Mouse (Mus musculus) MEL (cell line): ENCODE data around the gene Gm10181. TPM values are rescaled to one million over a fixed set of nuclear protein-coding genes. Genes with fewer than 3 reads are reported as not detected.

ENCODE experiments used
- DNase-seq: peaks from one replicate; pipeline ENCODE4 v3.0.0; 2011; ENCODE audit warnings: low read depth, low spot score
- H3K27ac ChIP-seq: 2 replicates; pipeline ENCODE4 v1.5.1; 2012; ENCODE audit warnings: low read depth, mild to moderate bottlenecking, control low read depth, low read length, moderate library complexity; ENCODE audit not compliant: control insufficient read depth
- H3K27me3 ChIP-seq, 2 experiments: fragments of 150-350 bp in 1 of 2; sonication (generic) in 1 of 2; 2 replicates each; pipeline ENCODE4 v1.6.1; 2012; ENCODE audit warnings: low read length in 2 of 2, mild to moderate bottlenecking in 2 of 2, improper control_type of control experiment in 1 of 2, moderate library complexity in 1 of 2; ENCODE audit not compliant: insufficient read depth in 2 of 2, control insufficient read depth in 1 of 2
- H3K36me3 ChIP-seq, 2 experiments: 2 replicates each; pipeline ENCODE4 v1.6.1; 2012 to 2014; ENCODE audit warnings: low read length in 2 of 2, improper control_type of control experiment in 1 of 2, inconsistent platforms in 1 of 2, mild to moderate bottlenecking in 1 of 2; ENCODE audit not compliant: insufficient read depth in 2 of 2, control insufficient read depth in 1 of 2
- H3K4me1 ChIP-seq, 2 experiments: fragments of 150-350 bp in 1 of 2; sonication (generic) in 1 of 2; 2 replicates each; pipeline ENCODE4 v1.6.1; 2012; ENCODE audit warnings: low read length in 2 of 2, improper control_type of control experiment in 1 of 2, mild to moderate bottlenecking in 1 of 2; ENCODE audit not compliant: insufficient read depth in 2 of 2, control insufficient read depth in 1 of 2
- H3K4me3 ChIP-seq, 2 experiments: fragments of 150-350 bp in 1 of 2; sonication (generic) in 1 of 2; 2 replicates each; pipeline ENCODE4 v1.5.1; 2012; ENCODE audit warnings: low read depth in 2 of 2, low read length in 2 of 2, mild to moderate bottlenecking in 2 of 2, moderate library complexity in 2 of 2, control low read depth in 1 of 2, improper control_type of control experiment in 1 of 2; ENCODE audit not compliant: control insufficient read depth in 1 of 2, insufficient read depth in 1 of 2
- H3K79me2 ChIP-seq: 2 replicates; pipeline ENCODE4 v1.6.1; 2012; ENCODE audit warnings: mild to moderate bottlenecking, low read length, moderate library complexity; ENCODE audit not compliant: control insufficient read depth, poor library complexity, insufficient read depth
- H3K9ac ChIP-seq: 2 replicates; pipeline ENCODE4 v1.6.1; 2012; ENCODE audit warnings: low read depth, mild to moderate bottlenecking, control low read depth, low read length, moderate library complexity; ENCODE audit not compliant: control insufficient read depth, poor library complexity, severe bottlenecking
- H3K9me3 ChIP-seq: fragments of 150-350 bp; sonication (generic); replicated peaks from 2 replicates; pipeline ENCODE4 v1.6.1; 2012; ENCODE audit warnings: mild to moderate bottlenecking, low read length, improper control_type of control experiment, moderate library complexity; ENCODE audit not compliant: insufficient read depth
- BHLHE40 ChIP-seq: IDR thresholded peaks from 2 replicates; pipeline ENCODE4 v1.6.1; 2012; ENCODE audit warnings: low read depth, mild to moderate bottlenecking, inconsistent platforms, low read length, improper control_type of control experiment, borderline replicate concordance
- CHD2 ChIP-seq: IDR thresholded peaks from 2 replicates; pipeline ENCODE4 v1.6.1; 2011; ENCODE audit warnings: low read length, improper control_type of control experiment
- EP300 ChIP-seq, 2 experiments: IDR thresholded peaks; 2 replicates each; pipeline ENCODE4 v1.6.1; 2011; ENCODE audit warnings: improper control_type of control experiment in 2 of 2, low read length in 2 of 2, low read depth in 1 of 2, mild to moderate bottlenecking in 1 of 2
- ETS1 ChIP-seq: IDR thresholded peaks from 2 replicates; pipeline ENCODE4 v1.6.1; 2012; ENCODE audit warnings: low read depth, mild to moderate bottlenecking, inconsistent platforms, low read length, improper control_type of control experiment, moderate library complexity
- GABPA ChIP-seq: IDR thresholded peaks from 2 replicates; pipeline ENCODE4 v1.6.1; 2012; ENCODE audit warnings: low read depth, mild to moderate bottlenecking, inconsistent platforms, low read length, improper control_type of control experiment, moderate library complexity
- GATA1 ChIP-seq: IDR thresholded peaks from 2 replicates; pipeline ENCODE4 v1.6.1; 2011; ENCODE audit warnings: low read depth, low read length, improper control_type of control experiment
- HCFC1 ChIP-seq: IDR thresholded peaks from 2 replicates; pipeline ENCODE4 v1.6.1; 2012; ENCODE audit warnings: low read depth, mild to moderate bottlenecking, inconsistent platforms, low read length, improper control_type of control experiment, moderate library complexity
- MAZ ChIP-seq: IDR thresholded peaks from 2 replicates; pipeline ENCODE4 v1.6.1; 2012; ENCODE audit warnings: low read depth, mild to moderate bottlenecking, inconsistent platforms, low read length, improper control_type of control experiment
- MEF2A ChIP-seq: IDR thresholded peaks from 2 replicates; pipeline ENCODE4 v1.6.1; 2014; ENCODE audit warnings: low read depth, mild to moderate bottlenecking, inconsistent platforms, low read length, improper control_type of control experiment; ENCODE audit not compliant: poor library complexity, insufficient replicate concordance, severe bottlenecking; ENCODE audit errors: extremely low read depth
- POLR2A ChIP-seq, 2 experiments: IDR thresholded peaks; 2 replicates each; pipeline ENCODE4 v1.6.1; 2011 to 2012; ENCODE audit warnings: low read length in 2 of 2, mild to moderate bottlenecking in 2 of 2, control low read depth in 1 of 2, improper control_type of control experiment in 1 of 2, low read depth in 1 of 2, moderate library complexity in 1 of 2; ENCODE audit not compliant: control insufficient read depth in 1 of 2, insufficient read depth in 1 of 2, poor library complexity in 1 of 2
- POLR2AphosphoS2 ChIP-seq: IDR thresholded peaks from 2 replicates; pipeline ENCODE4 v1.6.1; 2011; ENCODE audit warnings: low read length, improper control_type of control experiment
- RCOR1 ChIP-seq: IDR thresholded peaks from 2 replicates; pipeline ENCODE4 v1.6.1; 2012; ENCODE audit warnings: low read depth, mild to moderate bottlenecking, inconsistent platforms, low read length, improper control_type of control experiment
- TBP ChIP-seq: IDR thresholded peaks from 2 replicates; pipeline ENCODE4 v1.8.0; 2011; ENCODE audit warnings: low read depth, low read length, improper control_type of control experiment
- TCF12 ChIP-seq: IDR thresholded peaks from 2 replicates; pipeline ENCODE4 v1.6.1; 2014; ENCODE audit warnings: low read depth, mild to moderate bottlenecking, inconsistent platforms, low read length, improper control_type of control experiment, moderate library complexity
- USF2 ChIP-seq, 2 experiments: IDR thresholded peaks; 2 replicates each; pipeline ENCODE4 v1.6.1; 2011 to 2012; ENCODE audit warnings: improper control_type of control experiment in 2 of 2, low read length in 2 of 2, borderline replicate concordance in 1 of 2, inconsistent platforms in 1 of 2, low read depth in 1 of 2, mild to moderate bottlenecking in 1 of 2; ENCODE audit not compliant: insufficient read depth in 1 of 2
- ZC3H11A ChIP-seq: IDR thresholded peaks from 2 replicates; pipeline ENCODE4 v1.6.1; 2012; ENCODE audit warnings: low read depth, mild to moderate bottlenecking, inconsistent platforms, low read length, improper control_type of control experiment
- ZKSCAN1 ChIP-seq: IDR thresholded peaks from 2 replicates; pipeline ENCODE4 v1.6.1; 2012; ENCODE audit warnings: low read depth, mild to moderate bottlenecking, inconsistent platforms, low read length, improper control_type of control experiment, moderate library complexity
- ZNF384 ChIP-seq: IDR thresholded peaks from 2 replicates; pipeline ENCODE4 v1.6.1; 2012; ENCODE audit warnings: low read depth, mild to moderate bottlenecking, inconsistent platforms, low read length, improper control_type of control experiment
- polyA plus RNA-seq, 2 experiments: library from polyadenylated mRNA; stranded (reverse) in 1 of 2; unstranded in 1 of 2; fragments of >175 nt in 1 of 2; fragments of >200 nt in 1 of 2; gene quantifications; 2 replicates each; pipeline versions ENCODE4 v1.2.1 to v1.2.4; 2012; ENCODE audit warnings: low replicate concordance in 2 of 2, low read depth in 1 of 2; ENCODE audit not compliant: insufficient read length in 2 of 2, insufficient read depth in 1 of 2, missing spikeins in 1 of 2
- total RNA-seq: library from RNA; depleted of rRNA; stranded (reverse); fragments of 300-350 nt; gene quantifications from 2 replicates; pipeline ENCODE4 v1.2.3, GENCODE M21; 2012

Gm10181 gene
- total and polyA plus RNA-seq, 3 experiments: not detected

DNA sequence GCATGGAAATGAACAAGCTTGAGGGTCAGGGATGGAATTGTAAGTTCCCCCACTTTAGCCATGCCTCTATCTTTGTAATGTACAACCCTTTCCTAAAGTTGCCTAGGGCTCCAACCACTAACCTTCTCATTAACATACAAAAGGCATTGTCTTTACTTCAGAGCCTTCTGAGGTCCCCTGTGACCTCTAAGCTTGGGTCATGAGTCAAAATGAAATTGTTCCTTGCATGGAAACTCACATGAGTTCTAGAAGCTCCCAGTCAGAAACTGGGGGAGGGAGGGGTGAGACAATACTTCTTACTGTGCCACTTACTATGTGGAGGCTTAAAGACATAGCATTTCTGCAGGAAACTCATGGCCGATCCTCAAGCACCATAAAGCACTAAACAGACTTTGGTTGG is 16.6 kb upstream of the Gm10181 start:
- no peak overlapping the region for H3K27ac ChIP-seq
- no peak overlapping the region for H3K9ac ChIP-seq
- H3K36me3 ChIP-seq: no peaks in the 10 kb centered on the region
- no peaks in the 10 kb centered on the region for H3K4me1 ChIP-seq
- H3K4me3 ChIP-seq: no peak overlapping the region
- no peak for DNase-seq
- no peaks in the 10 kb centered on the region for H3K9me3 ChIP-seq
- TF ChIP-seq MEF2A: no peak
- TF ChIP-seq GATA1: no peak
- TF ChIP-seq ZC3H11A: no peak
- peaks cover 0 to 4% of the 10 kb centered on the region in 2 experiments; a peak in 1 of 4 replicates for H3K27me3 ChIP-seq
- H3K79me2 ChIP-seq: no peaks in the 10 kb centered on the region

DNA sequence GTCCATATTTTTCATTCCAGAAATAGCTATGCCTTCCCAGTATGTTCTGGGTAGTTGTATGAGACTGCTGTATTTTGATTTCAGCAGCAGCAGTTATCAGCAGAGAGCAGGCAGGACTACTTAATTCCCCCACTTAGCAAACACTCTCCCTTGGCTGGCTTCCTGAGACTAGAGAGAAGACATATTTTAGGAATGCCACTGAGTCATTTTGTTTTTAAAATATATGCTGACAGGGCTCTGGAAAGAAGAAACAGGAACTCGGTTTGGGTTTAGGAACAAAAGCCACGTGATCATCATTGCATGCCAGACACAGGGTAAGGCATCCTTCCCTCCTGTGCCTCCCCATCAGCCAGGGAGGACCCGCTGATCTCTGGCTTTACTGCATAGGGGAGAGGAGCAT is 13.2 kb upstream of the Gm10181 start:
- no peak for DNase-seq
- TF ChIP-seq POLR2A (IDR thresholded peaks at IDR 0.05; ENCODE audit: control insufficient read depth in 1 of 2, insufficient read depth in 1 of 2, low read depth in 1 of 2, low read length in 2 of 2, poor library complexity in 1 of 2) (no peak), BHLHE40 (no peak), POLR2AphosphoS2 (no peak), GABPA (no peak), CHD2 (no peak), ZKSCAN1 (no peak), TCF12 (no peak), ZC3H11A (no peak), TBP (no peak), HCFC1 (no peak), ZNF384 (no peak), EP300 (IDR thresholded peaks at IDR 0.05; ENCODE audit: low read depth in 1 of 2, low read length in 2 of 2) (no peak), USF2 (IDR thresholded peaks at IDR 0.05; ENCODE audit: borderline replicate concordance in 1 of 2, insufficient read depth in 1 of 2, low read depth in 1 of 2, low read length in 2 of 2) (no peak), RCOR1 (no peak), ETS1 (no peak), MAZ (no peak)
- TF ChIP-seq, all 39 proteins: peak for 0
- Histone ChIP-seq H3K9me3 (no peaks in the 10 kb centered on the region), H3K9ac (no peak overlapping the region), H3K27ac (no peak overlapping the region), H3K4me3 (no peak overlapping the region), H3K4me1 (no peaks in the 10 kb centered on the region), H3K79me2 (no peaks in the 10 kb centered on the region), H3K36me3 (no peaks in the 10 kb centered on the region), H3K27me3 (peaks cover 0 to 7% of the 10 kb centered on the region in 2 experiments; a peak in 2 of 4 replicates)
